Mouse (Mus musculus): Measurements from ENCODE around the gene Zfp770.
"Not testable (repeated sequence)": the region's sequence is repeated elsewhere in the genome, so short reads cannot be mapped to it uniquely, and the experiment has no call there.

Gene Zfp770

GRCm38 (mm10) chr2:114200932-114201559 is at the start of gene Zfp770:
TSS of gene Zfp770 (minus strand) at chr2:114201469.
- DNase-seq: peak; percentile 70 to 72

GRCm38 (mm10) chr2:114249440-114249839 is 48.2 kb upstream of the Zfp770 start:
- DNase-seq: no peak

- DNase-seq: no peak
Measured at GRCm38 (mm10) chr2:114237639-114238038, 36.4 kb upstream of the Zfp770 start.

GRCm38 (mm10) chr2:114236566-114236965 is 35.3 kb upstream of the Zfp770 start:
- DNase-seq: no peak

- no peak for DNase-seq
Measured at GRCm38 (mm10) chr2:114235584-114235983, 34.3 kb upstream of the Zfp770 start.

- DNase-seq: no peak
Measured at GRCm38 (mm10) chr2:114231248-114231647, 30.0 kb upstream of the Zfp770 start.

GRCm38 (mm10) chr2:114228672-114229071 is 27.4 kb upstream of the Zfp770 start:
- DNase-seq: no peak

- no peak for DNase-seq
Measured at GRCm38 (mm10) chr2:114205036-114205435, 3.8 kb upstream of the Zfp770 start.

GRCm38 (mm10) chr2:114201574-114201973 is 305 bp upstream of the Zfp770 start:
- no peak for DNase-seq

GRCm38 (mm10) chr2:114196421-114196820 is 4.8 kb downstream of the Zfp770 start:
- DNase-seq: no peak

- not testable (repeated sequence) for DNase-seq
Measured at GRCm38 (mm10) chr2:114186924-114187323, 14.3 kb downstream of the Zfp770 start, which contains the start of gene Aqr. TSS of gene Aqr (minus strand) at chr2:114187024.

GRCm38 (mm10) chr2:114177802-114178733 is 23.2 kb downstream of the Zfp770 start:
- DNase-seq: no peak

- DNase-seq: peak; percentile 74 to 80
Measured at GRCm38 (mm10) chr2:114174651-114175484, 26.4 kb downstream of the Zfp770 start.

GRCm38 (mm10) chr2:114173248-114173647 is 28.0 kb downstream of the Zfp770 start:
- no peak for DNase-seq

GRCm38 (mm10) chr2:114167837-114168236 is 33.4 kb downstream of the Zfp770 start:
- no peak for DNase-seq

GRCm38 (mm10) chr2:114161978-114162377 is 39.3 kb downstream of the Zfp770 start:
- DNase-seq: no peak

- DNase-seq: no peak
Measured at GRCm38 (mm10) chr2:114157345-114157744, 43.9 kb downstream of the Zfp770 start.

GRCm38 (mm10) chr2:114156639-114157038 is 44.6 kb downstream of the Zfp770 start:
- no peak for DNase-seq

GRCm38 (mm10) chr2:114153247-114153646 is 48.0 kb downstream of the Zfp770 start:
- DNase-seq: no peak

GRCm38 (mm10) chr2:114146864-114147458 is 54.3 kb downstream of the Zfp770 start:
- no peak for DNase-seq

GRCm38 (mm10) chr2:114145315-114145801 is 55.9 kb downstream of the Zfp770 start:
- peak; percentile 44 to 52 for DNase-seq

- DNase-seq: peak; percentile 42 to 50
Measured at GRCm38 (mm10) chr2:114144915-114145314, 56.4 kb downstream of the Zfp770 start.
